Mouse (Mus musculus) gastrocnemius, adult 18-20 months (tissue): Measurements from ENCODE around the gene H13. TPM values are rescaled to one million over a fixed set of nuclear protein-coding genes. Genes with fewer than 3 reads are reported as not detected.

Experiments
- DNase-seq: peaks from one replicate; pipeline ENCODE4 v3.0.0; 2021; ENCODE audit warnings: low spot score
- total RNA-seq, 2 experiments: library from RNA; stranded (reverse); gene quantifications; 2 replicates each; pipeline ENCODE4 v1.2.3; 2021

Gene H13
- total RNA-seq, 2 experiments from 2014 or later: 29.5 to 30.8 TPM

DNA sequence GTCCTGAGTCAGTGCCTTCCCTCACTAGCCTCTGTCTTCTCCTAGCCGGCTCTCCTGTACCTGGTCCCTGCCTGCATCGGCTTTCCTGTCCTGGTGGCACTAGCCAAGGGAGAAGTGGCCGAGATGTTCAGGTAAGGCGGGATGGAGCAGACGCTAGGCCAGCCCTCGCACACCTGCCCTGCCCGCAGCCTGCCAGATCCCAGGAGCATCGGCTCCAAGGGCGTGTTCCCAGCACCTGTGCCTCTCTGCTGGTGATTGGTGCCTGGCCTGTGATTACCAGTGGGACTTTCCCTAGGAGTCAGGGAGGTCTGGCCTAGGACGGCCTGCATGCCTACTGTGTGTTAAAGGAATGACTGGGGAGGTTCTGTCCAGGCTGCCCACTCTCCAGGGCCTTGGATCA lies 30.9 kb downstream of the H13 start:
- DNase-seq: no peak

DNA sequence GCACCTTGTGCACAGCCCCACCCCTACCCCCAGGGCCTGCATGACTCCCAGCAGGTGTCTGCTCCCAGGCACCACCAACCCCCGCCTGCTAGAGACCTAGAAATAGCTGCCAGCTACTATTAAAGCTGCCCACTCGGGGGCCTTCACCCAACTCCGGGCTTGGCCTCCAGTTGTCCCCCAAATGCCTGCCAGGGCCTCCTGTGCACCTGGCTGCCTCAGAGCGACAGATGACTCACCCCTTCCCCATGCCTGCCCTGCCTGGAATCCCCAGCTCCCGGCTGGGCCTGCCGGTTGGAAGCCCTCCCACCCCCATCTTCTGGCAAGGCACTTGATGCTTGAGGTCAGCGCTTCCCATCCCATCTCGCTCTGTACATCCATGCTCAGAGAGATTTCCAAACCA lies 31.5 kb downstream of the H13 start:
- no peak for DNase-seq

DNA sequence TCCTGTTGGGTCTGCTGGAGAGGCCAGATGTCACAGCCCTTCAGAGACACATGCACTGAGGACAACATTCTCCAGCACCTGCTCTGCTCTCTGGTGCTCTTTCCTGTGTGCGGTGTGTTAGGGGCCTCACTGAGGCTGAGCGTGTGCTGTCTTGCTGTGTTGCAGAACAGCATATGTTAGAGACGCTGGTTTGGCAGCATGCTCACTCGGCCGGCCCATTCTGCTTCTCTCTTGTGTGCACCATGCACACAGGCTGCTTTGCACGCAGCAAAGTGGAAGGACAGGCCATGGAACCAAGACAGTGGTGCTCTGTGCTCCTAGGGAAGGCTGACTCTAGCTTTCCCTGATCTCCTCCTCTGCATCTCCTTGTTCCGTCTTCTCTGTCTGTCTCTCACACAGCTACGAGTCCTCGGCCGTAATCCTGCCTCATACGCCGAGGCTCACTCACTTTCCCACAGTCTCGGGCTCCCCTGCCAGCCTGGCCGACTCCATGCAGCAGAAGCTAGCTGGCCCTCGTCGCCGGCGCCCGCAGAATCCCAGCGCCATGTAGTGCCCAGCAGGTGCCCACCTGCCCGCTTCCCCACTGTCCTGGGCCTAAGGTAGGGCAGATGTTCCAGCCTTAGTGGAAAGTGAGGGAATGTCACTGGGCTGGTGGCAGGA lies 34.5 kb downstream of the H13 start:
- no peak for DNase-seq

DNA sequence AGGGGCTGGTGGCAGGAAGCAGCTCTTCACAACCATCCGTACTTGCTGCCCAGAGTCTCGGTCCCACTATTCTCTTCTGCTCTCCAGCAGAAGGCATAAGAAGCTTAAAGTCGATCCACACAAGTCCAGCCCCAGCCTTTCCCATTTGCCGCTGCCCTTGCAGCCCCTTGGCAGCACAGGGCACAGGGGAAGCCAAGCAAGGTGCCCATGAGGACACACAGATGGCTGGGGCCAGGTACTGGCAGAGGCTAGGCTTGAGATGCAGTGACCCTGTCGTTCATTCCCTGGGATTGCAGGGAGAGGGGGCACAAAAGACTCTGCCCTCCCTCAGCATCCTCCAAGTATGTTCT lies 35.0 kb downstream of the H13 start:
- DNase-seq: no peak

DNA sequence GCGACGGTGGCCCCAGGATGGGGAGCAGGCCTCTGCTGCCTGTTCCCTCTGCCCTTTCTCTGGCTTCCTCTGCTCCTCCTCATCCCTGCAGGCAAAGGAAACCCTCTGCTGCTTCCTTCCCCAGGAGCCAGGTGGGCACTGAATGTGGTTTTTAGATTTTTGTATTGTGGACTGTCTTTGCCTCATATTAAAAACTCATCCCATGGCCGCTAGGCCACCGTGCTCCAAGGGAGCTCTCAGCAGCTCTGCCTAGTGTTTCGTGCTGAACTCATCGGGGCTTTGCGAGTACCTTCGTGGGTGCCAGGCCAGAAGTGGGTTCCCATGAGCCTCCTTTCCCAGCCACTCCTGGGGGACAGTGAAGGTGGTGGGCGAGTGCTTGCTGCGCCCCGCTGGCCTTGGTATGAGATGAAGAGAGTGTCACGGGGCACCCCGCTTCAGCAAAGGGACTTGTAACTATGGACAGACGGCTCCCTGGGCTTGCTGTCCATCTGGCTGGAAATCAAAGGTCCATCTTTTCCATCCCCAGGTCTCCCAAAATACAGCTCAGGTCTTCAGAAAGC lies 35.6 kb downstream of the H13 start:
- DNase-seq: no peak

DNA sequence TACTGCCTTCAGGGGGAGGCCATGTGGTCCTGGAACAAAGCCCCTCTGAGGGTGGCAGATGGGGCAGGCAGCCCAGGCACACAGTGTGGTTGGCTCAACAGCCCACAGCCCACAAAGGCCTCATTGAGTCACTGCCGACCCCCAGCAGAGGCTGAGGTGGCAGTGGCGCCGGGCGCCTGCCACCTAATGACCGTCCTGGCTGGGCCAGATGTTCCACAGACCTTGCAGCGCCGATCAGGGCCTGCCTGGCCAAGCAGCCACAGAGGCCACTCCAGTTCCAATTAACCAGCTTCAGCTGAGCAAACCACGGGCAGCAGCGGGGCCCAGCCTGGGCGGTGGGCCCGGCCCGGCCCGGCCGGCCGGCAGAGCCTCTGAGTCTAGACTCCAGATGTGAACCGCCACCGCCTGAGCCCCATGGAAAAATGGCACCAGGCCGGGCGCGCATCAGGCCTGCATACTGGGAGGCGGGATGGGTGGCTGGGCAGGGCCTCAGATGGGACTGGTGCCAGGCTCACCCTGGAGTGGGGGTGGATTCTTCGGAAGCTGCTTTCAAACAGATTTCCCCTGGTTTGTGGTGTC lies 36.8 kb downstream of the H13 start:
- DNase-seq: peak; percentile 56

DNA sequence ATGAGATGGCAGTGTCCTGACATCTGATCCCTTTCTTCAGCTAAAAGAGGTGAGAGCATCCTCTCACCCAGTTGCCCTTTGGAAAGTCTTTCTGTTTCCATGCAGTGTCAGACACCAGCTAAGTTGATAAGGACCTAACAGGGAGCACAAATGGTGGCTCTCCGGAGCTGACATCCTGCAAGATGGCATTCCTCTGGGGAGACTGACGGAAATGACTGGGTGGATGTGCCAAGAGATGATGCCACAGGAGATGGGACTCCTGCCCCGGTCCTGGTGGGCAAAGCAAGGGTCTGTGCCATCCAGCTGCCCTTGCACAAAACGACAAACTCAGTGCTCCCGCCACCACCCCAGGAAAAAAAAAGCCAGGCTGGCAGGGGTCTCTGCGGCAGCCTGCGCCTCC lies 37.9 kb downstream of the H13 start:
- DNase-seq: no peak

DNA sequence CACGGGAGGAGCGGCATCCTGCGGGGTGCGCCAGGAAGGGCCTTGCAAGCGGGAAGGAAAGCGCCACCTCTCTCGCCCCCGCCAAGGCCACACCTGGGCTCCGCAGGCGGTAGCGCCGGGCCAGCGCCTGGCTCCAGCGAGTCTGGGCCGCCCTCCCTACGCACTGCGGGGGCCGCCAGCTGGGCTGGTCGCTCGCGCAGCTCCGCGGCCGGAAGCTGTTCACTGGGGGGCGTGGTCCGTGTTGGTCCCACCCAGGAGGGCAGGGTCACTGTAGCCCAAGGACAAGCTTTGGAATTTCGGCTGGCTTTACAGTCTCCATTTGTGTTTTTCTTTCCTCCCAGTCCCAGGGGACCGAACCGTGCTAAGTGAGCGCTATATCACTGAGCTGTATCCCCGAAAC lies 38.4 kb downstream of the H13 start:
- peak; percentile 89 for DNase-seq

DNA sequence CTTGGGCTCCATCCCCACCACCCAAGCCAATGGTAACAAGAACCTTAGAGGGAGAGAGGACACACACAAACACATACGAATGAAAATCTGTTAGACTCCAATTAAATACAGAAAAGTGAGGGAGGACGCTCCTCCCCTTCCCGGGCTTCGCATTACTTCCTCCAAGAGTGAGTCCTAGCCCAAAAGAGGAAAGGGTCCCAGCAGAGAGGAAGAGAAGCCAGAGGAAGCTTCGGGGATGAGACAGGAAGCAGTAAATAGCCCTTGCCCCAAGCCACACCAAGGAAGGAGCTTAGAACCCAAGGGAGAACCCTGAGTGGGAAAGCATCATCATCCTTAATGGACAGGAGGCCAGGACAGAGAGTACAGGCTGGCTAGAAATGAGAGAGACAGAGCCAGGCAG lies 39.8 kb downstream of the H13 start:
- no peak for DNase-seq

DNA sequence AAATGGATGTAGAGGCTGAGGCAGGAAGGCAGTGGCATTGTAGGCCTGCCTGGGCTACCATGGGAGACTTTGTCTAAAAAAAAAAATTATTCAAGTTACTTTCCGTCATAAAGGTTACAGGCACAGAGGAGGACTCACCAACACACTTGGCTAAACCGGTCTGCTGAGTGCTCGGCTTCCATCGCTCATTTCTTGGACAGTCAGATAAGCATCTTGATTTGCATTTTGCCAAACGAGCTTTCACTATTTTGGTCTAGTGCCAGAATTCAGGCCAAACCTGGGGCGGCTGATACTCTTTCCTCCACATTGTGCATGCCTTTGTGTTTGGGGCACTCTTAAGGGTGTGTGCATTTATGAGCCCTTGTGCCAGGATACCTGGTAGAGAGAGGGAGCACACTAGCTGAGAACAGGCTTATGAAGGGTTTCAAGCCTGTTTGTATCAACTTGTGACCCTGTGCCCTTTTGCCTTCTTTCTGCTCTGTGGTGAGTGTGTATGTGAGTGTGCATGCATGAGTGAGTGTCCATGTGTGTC lies 47.0 kb downstream of the H13 start:
- no peak for DNase-seq

DNA sequence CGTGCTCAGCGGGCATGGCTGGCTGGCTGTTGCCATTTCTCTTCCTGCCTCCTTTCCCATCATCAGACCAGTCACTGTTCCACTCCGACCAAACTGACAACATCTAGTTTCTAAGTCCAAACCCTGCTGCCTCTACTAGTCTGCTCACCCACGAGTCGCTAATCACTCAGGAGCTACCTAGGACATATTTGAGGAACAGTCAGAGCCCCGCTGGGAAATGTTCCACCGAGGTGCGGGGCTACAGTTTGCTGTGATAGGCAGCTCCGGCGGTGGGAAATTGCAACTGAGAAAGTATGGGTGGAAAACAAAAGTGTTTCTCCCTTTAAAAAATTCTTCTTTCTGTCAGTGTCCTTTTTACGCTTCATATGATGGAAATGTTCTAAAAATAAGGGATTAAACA lies 48.4 kb downstream of the H13 start:
- no peak for DNase-seq

DNA sequence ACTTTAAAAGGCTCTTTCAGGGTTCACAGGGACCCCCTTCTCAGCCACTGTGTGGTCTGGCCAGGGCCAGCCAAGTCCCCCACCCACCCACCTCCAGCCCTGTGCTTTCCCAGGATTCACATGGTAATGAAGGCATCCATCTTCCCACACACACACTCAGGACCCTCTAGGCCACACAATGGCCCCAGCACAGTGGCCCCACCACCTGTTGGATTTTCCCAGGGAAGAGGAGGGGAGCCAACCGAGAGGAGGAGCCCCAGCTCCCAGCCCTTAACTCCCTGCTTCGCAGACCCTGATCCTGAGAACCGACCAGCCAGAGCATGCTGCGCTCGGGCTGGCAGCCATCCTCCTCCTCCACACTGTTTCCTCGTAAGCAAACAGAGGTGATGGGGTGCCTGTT lies 48.8 kb downstream of the H13 start:
- DNase-seq: no peak

DNA sequence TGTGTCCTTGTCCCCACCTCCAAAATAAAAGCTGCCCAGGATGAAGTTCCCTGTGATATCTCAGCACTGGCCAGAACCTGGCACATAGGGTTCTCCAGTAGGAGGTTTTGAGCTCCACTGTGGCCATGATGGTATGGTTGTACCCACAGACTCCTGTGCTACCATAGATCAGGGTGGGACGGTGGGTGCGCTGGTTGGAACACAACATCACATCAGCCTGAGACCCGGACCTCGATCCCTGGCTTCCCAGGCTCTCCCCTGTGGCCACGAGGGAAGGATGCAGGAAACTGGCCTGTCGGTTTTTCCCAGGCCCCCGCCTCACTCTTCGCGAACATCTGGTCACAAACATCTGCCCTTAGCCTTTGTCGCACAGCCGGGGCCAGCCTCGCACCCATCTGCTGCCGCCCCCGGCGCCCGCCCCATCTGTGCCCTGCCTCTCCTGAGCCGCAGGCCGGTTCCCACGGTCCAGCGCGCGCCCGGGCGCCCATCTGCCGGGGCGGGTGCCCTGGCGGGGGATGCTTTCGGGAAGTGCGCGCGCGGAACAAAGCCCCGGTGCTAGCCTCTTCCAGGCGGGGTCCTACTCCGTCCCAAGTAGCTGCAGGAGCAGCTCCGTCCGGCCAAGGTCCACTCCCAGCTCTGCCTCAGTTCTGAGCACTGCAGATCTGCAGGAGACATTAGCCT lies 54.5 kb downstream of the H13 start:
- peak; percentile 17 for DNase-seq

DNA sequence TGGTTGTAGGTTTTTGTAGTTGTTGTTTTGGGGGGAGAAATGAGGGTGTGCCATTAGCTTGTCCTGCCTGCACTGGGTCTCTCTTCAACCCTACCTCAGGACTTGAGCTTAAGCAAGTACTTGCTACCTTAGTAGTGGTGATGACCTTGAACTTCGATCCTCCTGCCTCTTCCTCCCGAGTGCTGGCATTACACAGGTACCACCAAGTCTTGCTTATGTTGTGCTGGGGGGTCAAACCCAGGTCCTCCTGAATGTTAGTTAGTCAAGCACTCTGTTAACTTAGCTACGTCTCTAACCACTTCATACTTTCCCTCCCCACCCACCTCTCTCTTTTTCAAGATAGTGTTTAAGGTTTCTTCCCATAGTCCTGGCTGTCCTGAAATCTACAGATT lies 55.1 kb downstream of the H13 start:
- no peak for DNase-seq

DNA sequence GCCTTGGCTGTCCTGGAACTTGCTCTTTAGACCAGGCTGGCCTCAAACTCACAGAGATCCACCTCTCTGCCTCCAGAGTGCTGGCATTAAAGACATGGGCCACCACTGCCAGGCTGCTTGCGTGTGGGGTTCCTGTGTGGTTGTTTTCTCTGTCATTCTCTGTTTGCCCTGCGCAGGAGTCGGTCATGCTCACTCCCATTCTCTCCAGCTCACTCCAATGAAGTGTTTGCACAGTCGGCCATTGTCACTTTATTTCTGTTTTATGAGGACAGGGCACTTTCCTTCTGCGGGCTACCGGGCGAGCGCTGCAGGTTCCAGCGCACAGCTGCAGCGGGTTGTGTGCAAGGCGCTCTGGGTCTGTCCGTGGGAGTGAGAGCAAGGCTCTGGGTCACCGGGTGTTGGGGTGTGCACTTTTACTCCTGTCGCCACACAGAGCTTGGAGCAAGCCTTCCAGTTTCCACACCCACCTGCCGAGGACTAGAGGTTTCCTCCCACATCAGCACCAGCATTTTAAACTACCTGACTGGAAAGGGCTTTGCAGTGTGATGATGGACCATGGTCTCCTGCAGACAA lies 56.0 kb downstream of the H13 start:
- no peak for DNase-seq

DNA sequence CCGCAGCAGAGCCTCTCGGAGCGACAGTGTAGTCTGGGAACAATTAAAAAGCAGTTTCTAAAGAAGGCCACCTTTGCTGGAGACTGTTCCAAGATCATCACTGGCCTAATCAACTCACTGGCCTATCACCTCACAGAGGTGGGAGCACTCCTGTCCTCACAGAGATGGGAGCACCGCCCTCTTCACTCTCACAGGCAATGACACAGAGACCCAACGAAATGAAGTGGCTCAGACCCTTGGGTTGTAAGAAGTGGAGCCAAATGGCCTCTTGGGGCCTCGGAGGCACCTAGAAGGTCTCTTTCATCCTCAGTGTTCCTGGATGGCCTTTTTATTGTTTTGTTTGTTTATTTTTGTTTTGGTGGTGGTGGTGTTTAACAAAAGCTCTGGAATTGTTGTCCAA lies 57.0 kb downstream of the H13 start:
- no peak for DNase-seq

DNA sequence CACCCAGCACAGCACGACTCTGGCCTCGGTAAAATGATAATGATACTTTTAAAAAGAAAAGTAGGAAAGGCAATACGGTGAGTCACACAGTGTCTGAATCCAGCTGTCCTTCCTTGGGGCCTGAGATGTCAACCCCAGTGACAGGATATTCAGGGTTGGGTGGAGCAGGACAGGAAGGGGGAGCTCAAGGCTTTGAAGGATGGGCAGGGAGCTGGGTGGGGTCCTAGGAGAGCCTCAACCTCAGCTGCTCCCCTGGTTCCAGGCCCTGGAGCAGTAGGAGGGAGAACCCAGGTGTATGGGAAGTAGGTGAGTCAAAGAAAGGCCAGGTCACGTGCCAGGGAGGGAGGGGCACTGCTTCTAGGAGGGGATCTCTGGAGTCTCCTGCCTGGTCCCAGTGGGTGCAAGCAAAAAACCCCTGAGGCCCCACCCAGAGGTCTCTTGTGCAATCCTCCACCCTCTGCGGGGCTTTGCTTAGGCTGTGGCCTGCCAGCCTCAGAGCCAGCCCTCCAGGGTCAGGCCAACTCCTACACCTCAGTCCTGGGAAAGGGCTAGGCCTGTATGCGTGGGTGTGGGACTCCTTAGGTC lies 57.6 kb downstream of the H13 start:
- DNase-seq: no peak

DNA sequence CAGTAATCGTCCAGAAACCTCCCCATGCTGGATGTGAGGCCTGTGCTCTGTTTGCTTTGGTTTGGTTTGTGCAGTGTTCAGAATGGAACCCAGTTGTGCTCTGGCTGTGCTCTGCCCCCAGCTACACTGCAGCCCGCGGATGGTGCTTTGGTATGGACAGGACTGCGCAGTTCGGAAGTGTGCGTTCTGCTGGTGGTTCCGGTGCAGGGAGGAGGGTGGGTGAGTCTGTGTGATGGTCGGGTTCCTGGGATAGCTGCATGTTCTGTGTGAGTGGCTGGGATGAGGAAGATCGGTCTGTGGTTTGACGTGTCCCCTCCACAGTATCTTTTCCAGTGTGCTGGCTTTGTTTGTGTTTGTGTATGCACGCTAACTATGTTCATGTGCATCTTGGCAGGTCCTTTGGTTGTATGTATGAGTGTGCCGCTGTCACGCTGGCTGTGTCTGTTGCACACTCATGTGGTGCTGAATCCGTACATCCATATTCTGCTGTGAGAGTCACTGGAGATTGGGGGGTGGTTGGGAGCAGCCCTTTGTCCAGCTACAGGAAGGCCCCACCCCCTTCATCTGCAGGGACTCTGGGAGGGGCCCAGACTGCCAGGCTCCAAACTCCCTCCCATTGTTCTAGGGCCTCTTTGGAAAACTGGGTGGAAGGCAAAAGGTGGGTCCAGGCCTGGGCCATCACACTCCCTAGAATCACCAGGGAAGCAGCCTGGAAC lies 58.7 kb downstream of the H13 start:
- DNase-seq: peak; percentile 30

DNA sequence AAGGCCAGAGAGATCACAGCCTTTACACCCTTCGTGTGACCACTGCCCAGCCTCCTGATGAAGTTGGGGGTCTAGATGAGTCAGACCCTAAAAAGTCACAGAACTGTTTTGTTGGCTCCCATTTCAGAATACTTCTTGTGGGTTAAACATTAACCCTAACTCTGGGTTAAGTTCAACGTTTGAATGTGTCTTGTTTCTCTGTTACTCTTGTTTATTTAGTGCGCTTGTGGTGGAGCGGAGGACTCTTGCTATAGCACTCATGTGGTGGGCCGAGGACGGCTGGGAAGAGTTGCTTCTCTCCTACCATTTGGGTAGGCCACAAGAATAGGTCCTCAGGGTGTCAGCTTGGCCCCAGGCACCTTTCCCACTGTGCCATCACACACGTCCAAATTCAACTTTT lies 59.3 kb downstream of the H13 start:
- no peak for DNase-seq

DNA sequence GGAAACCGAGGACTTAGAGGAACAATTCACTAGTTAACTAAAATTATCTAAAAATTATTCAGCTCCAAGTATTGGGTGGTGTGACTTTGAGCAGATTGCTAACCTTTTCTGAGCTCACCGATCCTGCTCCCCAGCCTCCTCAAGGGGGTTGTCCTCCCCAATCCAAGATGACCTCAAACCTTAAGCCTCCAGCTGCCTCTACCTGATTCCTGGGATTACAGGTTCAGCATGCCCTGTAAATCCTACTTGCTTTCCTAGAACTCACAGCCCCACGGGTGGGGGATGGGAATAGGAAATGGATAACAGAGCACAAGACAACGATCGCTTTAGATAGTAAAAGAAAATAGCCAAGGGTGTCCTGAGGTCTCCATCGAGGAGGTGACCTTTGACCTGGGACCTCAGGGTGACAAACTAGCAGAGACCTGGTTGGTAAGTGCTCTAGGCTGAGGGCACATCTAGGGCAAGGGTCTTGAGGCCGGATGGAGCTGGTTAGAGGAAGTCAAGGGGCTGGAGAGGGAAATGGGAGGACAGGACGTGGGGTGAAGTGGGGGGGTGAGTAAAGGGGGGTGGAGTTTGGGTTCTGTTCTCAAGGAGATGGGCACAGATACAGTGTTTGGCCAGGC lies 59.9 kb downstream of the H13 start:
- no peak for DNase-seq

DNA sequence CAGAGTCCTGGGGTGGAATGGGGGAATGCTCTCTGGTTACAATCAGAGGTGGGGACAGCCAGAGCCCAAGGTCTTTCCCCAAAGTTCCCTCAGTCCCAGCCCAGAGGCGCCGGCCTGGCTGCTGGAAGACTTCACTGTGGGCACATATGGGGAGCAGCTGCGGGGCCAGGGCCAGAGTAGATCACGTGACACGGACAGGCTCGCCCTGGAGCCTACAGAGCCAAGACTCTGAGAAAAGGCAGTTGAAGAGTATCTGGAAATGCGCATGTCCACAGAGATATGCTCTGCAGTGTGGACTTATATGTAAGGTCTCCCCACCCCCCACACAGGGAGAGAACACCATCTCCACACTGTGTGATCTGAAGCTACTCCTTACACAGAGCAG lies 60.4 kb downstream of the H13 start:
- DNase-seq: peak; percentile 48
